Mouse (Mus musculus) testis, adult 2 months (tissue): Measurements from ENCODE around the gene Atad5.

Experiments
- CTCF ChIP-seq: fragments of 200-500 bp; IDR thresholded peaks from 2 replicates; pipeline ENCODE4 v1.5.1; 2012; ENCODE audit warnings: low read depth, mild to moderate bottlenecking, inconsistent platforms, low read length, moderate library complexity; ENCODE audit not compliant: control insufficient read depth, insufficient read depth, insufficient replicate concordance
- POLR2A ChIP-seq: fragments of 200-500 bp; IDR thresholded peaks from 2 replicates; pipeline ENCODE4 v1.6.1; 2012; ENCODE audit warnings: low read depth, mild to moderate bottlenecking, inconsistent platforms, low read length, moderate library complexity; ENCODE audit not compliant: control insufficient read depth

- TF ChIP-seq CTCF (no peak), POLR2A (no peak)
Observed at GRCm38 (mm10) chr11:80155961-80156360, 66.8 kb downstream of the Atad5 start.
